Mouse (Mus musculus) stomach, embryonic 16.5 days (tissue): Measurements from ENCODE around the gene Gfm1. TPM values are rescaled to one million over a fixed set of nuclear protein-coding genes. Genes with fewer than 3 reads are reported as not detected.

Experiments used
- ATAC-seq: fragments of 200-750 bp; cut with Nextera tagmentation; 2 replicates; pipeline ENCODE4 v1.8.0; 2017; ENCODE audit warnings: moderate number of reproducible peaks, moderate TSS enrichment; ENCODE audit not compliant: insufficient read depth, low FRiP score
- H3K27ac ChIP-seq: fragments of 300-500 bp; sonication (generic); 2 replicates; pipeline ENCODE4 v1.5.1; 2014; ENCODE audit warnings: low read length
- H3K27me3 ChIP-seq: fragments of 300-500 bp; sonication (generic); 2 replicates; pipeline ENCODE4 v1.6.1; 2014; ENCODE audit warnings: low read length, control low read depth, mixed read lengths; ENCODE audit not compliant: control insufficient read depth, insufficient read depth
- H3K36me3 ChIP-seq: fragments of 300-500 bp; sonication (generic); 2 replicates; pipeline ENCODE4 v1.6.1; 2014; ENCODE audit warnings: low read length; ENCODE audit not compliant: control insufficient read depth, insufficient read depth
- H3K4me1 ChIP-seq: fragments of 300-500 bp; sonication (generic); 2 replicates; pipeline ENCODE4 v1.6.1; 2014; ENCODE audit warnings: low read length, control low read depth, mixed read lengths; ENCODE audit not compliant: control insufficient read depth, insufficient read depth
- H3K4me2 ChIP-seq: fragments of 300-500 bp; sonication (generic); 2 replicates; pipeline ENCODE4 v1.6.1; 2014; ENCODE audit warnings: low read depth, low read length, mixed read lengths
- H3K4me3 ChIP-seq: fragments of 300-500 bp; sonication (generic); replicated peaks from 2 replicates; pipeline ENCODE4 v1.5.1; 2014; ENCODE audit warnings: mild to moderate bottlenecking, low read length
- H3K9ac ChIP-seq: fragments of 300-500 bp; sonication (generic); 2 replicates; pipeline ENCODE4 v1.6.1; 2014; ENCODE audit warnings: low read length
- H3K9me3 ChIP-seq: fragments of 300-500 bp; sonication (generic); replicated peaks from 2 replicates; pipeline ENCODE4 v1.6.1; 2016; ENCODE audit warnings: low read length, control low read depth; ENCODE audit not compliant: control insufficient read depth
- WGBS: fragments of 180-500 bp; shearing (Covaris S2); extraction: QIAGEN DNeasy Blood & Tissue Kit; methylation state at CpG from one replicate; pipeline ENCODE4 v1.1.7; 2014; 5-methylcytosine and 5-hydroxymethylcytosine counted together
- polyA plus RNA-seq: library from polyadenylated mRNA; unstranded; fragments of >200 nt; fragmentation: Nextera tagmentation; extraction: Ambion mirVana; gene quantifications from 2 replicates; pipeline ENCODE4 v1.2.1, GENCODE M21; 2015

Gfm1 gene
- polyA plus RNA-seq = 42.7 and 45.9 TPM in 2 replicates

DNA sequence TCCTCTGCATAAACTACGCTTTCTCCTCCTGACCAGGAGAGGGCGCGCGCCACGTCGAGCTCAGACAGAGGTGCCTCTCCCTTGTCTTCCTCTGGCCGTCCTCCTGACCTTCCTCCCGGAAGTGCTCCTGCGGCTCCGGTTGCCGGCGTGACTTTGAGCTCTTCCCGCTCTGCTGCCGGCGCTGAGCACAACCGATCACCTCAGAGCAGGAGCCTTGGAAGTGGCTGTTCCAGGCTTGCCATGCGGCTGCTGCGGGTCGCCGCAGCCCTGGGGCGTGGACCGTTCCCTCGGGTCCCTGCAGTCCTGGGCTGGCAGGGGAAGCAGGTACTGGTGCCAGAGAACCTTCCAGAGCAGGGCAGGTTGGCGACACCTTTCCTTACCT is at the start of gene Gfm1:
Gene Gfm1 (plus strand): TSS at position 98 of the 382 bp plus-strand sequence.
- Histone ChIP-seq H3K9me3 (peaks cover 8% of the 10 kb centered on the region; the same call in 1 of the 2 replicates), H3K27ac (peak within 1 kb of the TSS; percentile 47; the same call in 1 of the 2 replicates), H3K4me3 (peak within 1 kb of the TSS; percentile 100), H3K9ac (peak within 1 kb of the TSS; percentile 92), H3K4me1 (peaks cover 6% of the 10 kb centered on the region), H3K27me3 (no peaks in the 10 kb centered on the region), H3K4me2 (peak within 1 kb of the TSS; percentile 83), H3K36me3 (no peaks in the 10 kb centered on the region)
- WGBS = 0% methylated on average over 24 of the region's 24 CpGs
- peak; percentile 93 for ATAC-seq

DNA sequence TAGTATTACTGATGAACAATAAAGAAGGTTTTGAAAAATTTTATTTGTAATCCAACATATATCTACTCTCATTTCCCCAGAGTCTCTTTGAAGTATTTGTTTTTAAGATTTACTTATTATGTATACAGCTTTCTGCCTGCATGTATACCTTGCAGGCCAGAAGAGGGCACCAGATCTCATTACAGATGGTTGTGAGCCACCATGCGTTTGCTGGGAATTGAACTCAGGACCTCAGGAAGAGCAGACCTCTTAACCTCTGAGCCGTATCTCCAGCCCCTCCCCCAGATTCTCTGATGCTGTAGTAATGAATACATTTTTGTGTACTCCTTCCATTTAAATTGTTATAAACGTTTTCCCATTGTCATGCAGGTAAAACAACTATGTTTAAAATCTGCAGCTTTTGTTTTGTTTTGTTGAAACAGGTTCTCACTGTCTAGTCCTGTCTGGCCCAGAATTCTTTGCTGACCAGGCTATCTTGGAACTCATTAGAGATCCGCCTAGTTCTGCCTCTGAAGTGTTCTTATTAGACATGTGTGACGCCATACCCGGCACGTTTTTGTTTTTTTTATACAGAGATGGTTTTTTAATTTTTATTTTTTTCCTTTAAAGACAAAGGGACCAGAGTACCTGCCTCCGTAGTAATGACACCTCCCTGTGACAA is 428 bp upstream of the Gfm1 start:
- no peak for ATAC-seq
- Histone ChIP-seq H3K4me2 (peak overlapping the region; percentile 49), H3K36me3 (no peaks in the 10 kb centered on the region), H3K4me1 (peaks cover 6% of the 10 kb centered on the region), H3K27me3 (no peaks in the 10 kb centered on the region), H3K9me3 (peaks cover 8% of the 10 kb centered on the region; the same call in 1 of the 2 replicates), H3K27ac (no peak overlapping the region), H3K4me3 (peak overlapping the region; percentile 100), H3K9ac (peak overlapping the region; percentile 92; the same call in 1 of the 2 replicates)
- 28% methylated on average over 8 of the region's 8 CpGs for WGBS

DNA sequence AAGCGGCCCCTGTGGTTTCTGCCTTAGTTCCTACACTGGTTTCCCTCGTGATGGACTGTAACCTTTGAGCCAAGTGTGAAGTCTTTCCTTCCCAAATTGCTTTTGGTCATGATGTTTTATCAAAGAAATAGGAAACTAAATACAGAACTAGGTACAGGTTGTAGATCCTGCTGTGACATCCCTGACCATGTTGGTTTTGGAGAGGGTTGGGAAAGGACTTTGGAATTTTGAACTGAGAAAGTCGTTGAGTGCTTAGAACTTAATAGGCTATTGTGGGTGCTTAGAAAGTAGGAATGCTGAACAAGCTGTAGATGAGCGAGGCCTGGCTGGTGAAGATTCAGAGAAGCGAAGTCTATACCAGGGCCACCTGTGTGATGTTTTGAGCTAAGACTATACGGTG is 4.1 kb downstream of the Gfm1 start:
- Histone ChIP-seq H3K4me3 (no peak overlapping the region), H3K36me3 (no peaks in the 10 kb centered on the region; the same call in 1 of the 2 replicates), H3K27ac (no peak overlapping the region), H3K9me3 (no peaks in the 10 kb centered on the region), H3K9ac (no peak overlapping the region), H3K4me1 (peaks cover 6% of the 10 kb centered on the region), H3K27me3 (no peaks in the 10 kb centered on the region), H3K4me2 (no peak overlapping the region)
- ATAC-seq = no peak
- 90% methylated on average over 6 of the region's 6 CpGs for WGBS

DNA sequence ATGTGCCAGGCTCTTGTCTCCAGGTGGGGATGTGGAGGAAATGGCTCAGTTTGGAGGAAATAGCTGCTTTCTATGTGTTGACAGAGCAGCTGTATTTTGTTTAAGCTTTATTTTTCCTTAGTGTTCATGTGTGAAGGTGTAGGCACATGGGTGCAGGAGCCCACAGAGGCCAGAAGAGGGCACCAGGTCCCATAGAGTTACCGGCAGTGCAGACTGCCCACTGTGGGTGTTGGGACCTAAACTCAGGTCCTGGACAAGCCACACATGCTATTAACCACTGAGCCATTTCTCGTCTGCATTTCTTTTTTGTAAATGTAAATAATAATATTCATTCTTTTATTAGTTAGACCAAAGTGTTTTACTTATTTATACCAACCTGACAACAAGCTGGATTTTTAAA is 17.2 kb downstream of the Gfm1 start:
- Histone ChIP-seq H3K4me3 (no peak overlapping the region), H3K27ac (no peak overlapping the region), H3K36me3 (peaks cover 21% of the 10 kb centered on the region), H3K4me1 (no peaks in the 10 kb centered on the region), H3K9ac (no peak overlapping the region), H3K27me3 (no peaks in the 10 kb centered on the region), H3K9me3 (no peaks in the 10 kb centered on the region), H3K4me2 (no peak overlapping the region)
- ATAC-seq = no peak
- WGBS = 96% methylated on average over 2 of the region's 2 CpGs

DNA sequence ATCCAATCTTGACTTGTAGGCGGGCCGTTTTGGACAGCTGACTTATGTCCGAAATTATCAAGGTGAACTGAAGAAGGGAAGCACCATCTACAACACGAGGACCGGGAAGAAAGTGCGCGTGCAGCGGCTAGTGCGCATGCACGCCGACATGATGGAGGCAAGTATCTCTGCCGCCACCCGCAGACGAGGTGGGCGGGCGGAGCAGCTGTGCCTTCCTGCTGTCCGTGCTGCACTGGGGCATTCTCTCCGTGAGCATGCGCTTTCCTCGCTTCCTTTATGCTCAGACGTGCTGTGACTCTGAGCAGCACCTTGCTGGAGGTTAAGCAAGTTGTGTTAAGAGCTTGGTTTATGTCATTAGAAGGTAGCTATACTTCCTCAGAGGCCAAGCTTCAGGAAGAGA is 19.8 kb downstream of the Gfm1 start:
- Histone ChIP-seq H3K9ac (no peak overlapping the region), H3K27ac (peak overlapping the region; percentile 1; the same call in 1 of the 2 replicates), H3K4me2 (no peak overlapping the region), H3K36me3 (peaks cover 20% of the 10 kb centered on the region), H3K27me3 (no peaks in the 10 kb centered on the region), H3K4me1 (no peaks in the 10 kb centered on the region), H3K4me3 (no peak overlapping the region), H3K9me3 (no peaks in the 10 kb centered on the region)
- 91% methylated on average over 21 of the region's 21 CpGs for WGBS
- ATAC-seq = no peak

DNA sequence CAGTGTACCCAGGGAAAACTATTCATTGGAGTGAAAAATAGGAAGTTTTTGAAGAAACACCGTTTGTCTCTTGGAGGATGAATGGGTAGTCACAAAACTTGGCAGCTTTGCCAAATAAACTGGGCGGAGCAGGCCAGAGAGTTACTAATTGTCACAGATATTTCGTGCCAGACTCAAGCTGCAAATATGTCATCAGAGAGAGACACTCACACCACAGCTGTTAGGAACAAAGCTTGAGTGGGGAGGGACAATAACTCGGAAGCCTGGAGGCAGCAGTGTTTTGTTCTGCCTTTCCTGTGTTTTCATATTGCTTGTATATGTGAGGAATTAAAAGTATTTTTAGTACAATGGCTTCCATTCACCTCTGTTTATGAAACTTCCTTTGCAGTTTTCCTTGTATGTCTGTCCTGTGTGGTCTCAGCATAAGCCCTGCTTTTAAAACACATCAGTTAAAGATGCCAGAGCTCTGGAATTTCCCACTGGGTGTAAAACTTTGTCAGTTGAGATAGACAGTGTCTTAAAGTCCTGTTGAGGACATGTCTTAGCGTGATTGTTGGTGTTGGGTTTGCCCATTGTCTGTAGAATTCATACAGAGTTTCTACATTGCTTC is 20.8 kb downstream of the Gfm1 start:
- Histone ChIP-seq H3K9me3 (no peaks in the 10 kb centered on the region), H3K4me2 (no peak overlapping the region), H3K4me1 (no peaks in the 10 kb centered on the region), H3K36me3 (peaks cover 22% of the 10 kb centered on the region), H3K4me3 (no peak overlapping the region), H3K9ac (no peak overlapping the region), H3K27ac (peak overlapping the region; percentile 24; the same call in 1 of the 2 replicates), H3K27me3 (no peaks in the 10 kb centered on the region)
- 73% methylated on average over 5 of the region's 5 CpGs for WGBS
- no peak for ATAC-seq

DNA sequence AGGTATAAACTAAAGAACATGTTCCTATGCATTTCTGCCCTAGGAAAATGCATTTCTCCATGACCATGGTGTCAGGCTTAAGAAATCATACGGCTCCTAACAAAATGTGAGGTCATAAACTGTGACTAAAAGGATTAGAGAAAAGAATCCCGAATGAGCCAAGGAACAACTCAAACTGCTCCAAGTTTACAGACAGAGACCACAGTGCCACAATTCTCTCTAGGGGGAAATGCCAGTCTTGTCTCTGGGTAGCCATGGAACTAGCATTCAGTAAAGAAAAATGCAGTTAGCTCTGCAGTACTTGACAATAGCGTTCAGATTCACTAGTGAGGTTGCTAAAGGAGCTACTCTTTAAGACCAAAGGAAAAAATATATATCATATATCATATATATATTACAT is 30.0 kb downstream of the Gfm1 start:
- H3K9me3 ChIP-seq = no peaks in the 10 kb centered on the region
- H3K36me3 ChIP-seq = peaks cover 17% of the 10 kb centered on the region
- H3K9ac ChIP-seq = no peak overlapping the region
- ATAC-seq = no peak
- WGBS = 87% methylated on average over 3 of the region's 3 CpGs
- no peak overlapping the region for H3K4me2 ChIP-seq
- H3K27me3 ChIP-seq = no peaks in the 10 kb centered on the region
- H3K4me1 ChIP-seq = peaks cover 8% of the 10 kb centered on the region
- no peak overlapping the region for H3K27ac ChIP-seq
- H3K4me3 ChIP-seq = no peak overlapping the region

DNA sequence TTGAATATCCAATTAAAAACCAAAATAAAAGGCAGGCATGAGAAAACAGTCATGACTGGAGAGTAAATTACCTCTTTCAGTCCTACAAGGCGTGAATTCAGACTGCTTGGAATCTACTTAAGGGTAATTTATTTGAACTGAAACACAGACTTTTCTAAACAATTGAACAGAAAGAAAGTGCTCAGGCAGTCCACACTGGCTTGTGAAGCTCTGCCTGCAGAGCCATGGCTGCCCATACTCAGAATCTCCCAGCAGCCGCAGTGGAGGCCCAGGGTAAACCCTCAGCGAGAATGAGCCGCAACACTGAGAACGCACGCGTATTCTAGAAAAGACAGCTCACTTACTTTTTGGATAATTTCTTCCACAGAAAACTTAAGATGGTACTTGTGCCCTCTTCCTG is 32.1 kb downstream of the Gfm1 start:
- 80% methylated on average over 7 of the region's 7 CpGs for WGBS
- no peak for ATAC-seq
- no peaks in the 10 kb centered on the region for H3K27me3 ChIP-seq
- H3K4me3 ChIP-seq = no peak overlapping the region; the same call in 1 of the 2 replicates
- H3K4me1 ChIP-seq = peaks cover 8% of the 10 kb centered on the region
- peaks cover 11% of the 10 kb centered on the region for H3K36me3 ChIP-seq
- H3K9me3 ChIP-seq = no peaks in the 10 kb centered on the region
- no peak overlapping the region for H3K9ac ChIP-seq
- no peak overlapping the region for H3K27ac ChIP-seq
- H3K4me2 ChIP-seq = peak overlapping the region; percentile 83

DNA sequence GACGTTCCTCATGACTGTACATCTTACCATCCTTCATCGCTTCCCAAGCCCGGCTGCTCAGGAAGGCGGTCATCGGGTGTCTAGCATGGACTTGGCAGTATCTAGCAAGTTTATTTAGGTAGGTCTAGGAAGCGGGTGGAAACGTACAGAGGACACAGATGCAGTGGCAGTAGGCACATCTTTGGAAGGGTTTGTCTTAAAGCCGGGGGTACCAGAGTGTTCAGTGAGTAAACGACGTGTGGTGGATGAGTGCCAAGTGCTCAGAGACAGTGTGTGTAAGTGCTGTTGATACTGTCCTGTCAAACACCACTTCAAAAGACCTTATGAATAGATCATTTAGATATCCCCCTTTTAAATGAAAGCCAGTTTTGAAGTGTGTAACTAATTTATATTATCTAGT is 32.7 kb downstream of the Gfm1 start:
- 35% methylated on average over 10 of the region's 10 CpGs for WGBS
- H3K9ac ChIP-seq = peak overlapping the region; percentile 85
- peaks cover 8% of the 10 kb centered on the region for H3K36me3 ChIP-seq
- H3K4me3 ChIP-seq = peak overlapping the region; percentile 78
- peak overlapping the region; percentile 83 for H3K4me2 ChIP-seq
- ATAC-seq = no peak
- H3K27me3 ChIP-seq = no peaks in the 10 kb centered on the region
- H3K27ac ChIP-seq = no peak overlapping the region
- H3K4me1 ChIP-seq = peaks cover 8% of the 10 kb centered on the region
- H3K9me3 ChIP-seq = no peaks in the 10 kb centered on the region
